Mouse (Mus musculus) midbrain, embryonic 14.5 days (tissue): ENCODE measurements around the gene Rrp1b. TPM values are rescaled to one million over a fixed set of nuclear protein-coding genes. Genes with fewer than 3 reads are reported as not detected.
"Not testable (repeated sequence)": the region's sequence is repeated elsewhere in the genome, so short reads cannot be mapped to it uniquely, and the experiment has no call there.

Experiments
- ATAC-seq: fragments of 200-750 bp; cut with Nextera tagmentation; 2 replicates; pipeline ENCODE4 v1.8.0; 2017; ENCODE audit warnings: moderate number of reproducible peaks, moderate library complexity; ENCODE audit not compliant: low FRiP score, low TSS enrichment
- DNase-seq: peaks from one replicate; pipeline ENCODE4 v3.0.0-alpha.2; 2015
- H3K27ac ChIP-seq: fragments of 300-500 bp; sonication (generic); replicated peaks from 2 replicates; pipeline ENCODE4 v1.5.1; 2014; ENCODE audit warnings: mild to moderate bottlenecking, low read depth, low read length, moderate library complexity
- H3K27me3 ChIP-seq: fragments of 300-500 bp; sonication (generic); 2 replicates; pipeline ENCODE4 v1.6.1; 2014; ENCODE audit warnings: low read length, control low read depth, mixed read lengths; ENCODE audit not compliant: control insufficient read depth, insufficient read depth
- H3K36me3 ChIP-seq: fragments of 300-500 bp; sonication (generic); 2 replicates; pipeline ENCODE4 v1.6.1; 2014; ENCODE audit warnings: low read length, control low read depth; ENCODE audit not compliant: control insufficient read depth, insufficient read depth
- H3K4me1 ChIP-seq: fragments of 300-500 bp; sonication (generic); 2 replicates; pipeline ENCODE4 v1.6.1; 2014; ENCODE audit warnings: mild to moderate bottlenecking, antibody characterized with exemption, low read length, control low read depth; ENCODE audit not compliant: control insufficient read depth, insufficient read depth
- H3K4me2 ChIP-seq: fragments of 300-500 bp; sonication (generic); 2 replicates; pipeline ENCODE4 v1.6.1; 2014; ENCODE audit warnings: mild to moderate bottlenecking, low read length, moderate library complexity
- H3K4me3 ChIP-seq: fragments of 300-500 bp; sonication (generic); replicated peaks from 2 replicates; pipeline ENCODE4 v1.5.1; 2014; ENCODE audit warnings: low read depth, low read length
- H3K9ac ChIP-seq: fragments of 300-500 bp; sonication (generic); replicated peaks from 2 replicates; pipeline ENCODE4 v1.6.1; 2014; ENCODE audit warnings: mild to moderate bottlenecking, low read length, moderate library complexity
- H3K9me3 ChIP-seq: fragments of 300-500 bp; sonication (generic); 2 replicates; pipeline ENCODE4 v1.6.1; 2016; ENCODE audit warnings: low read length, control low read depth, mixed read lengths; ENCODE audit not compliant: control insufficient read depth
- WGBS: fragments of 180-500 bp; shearing (Covaris S2); extraction: QIAGEN DNeasy Blood & Tissue Kit; methylation state at CpG from one replicate; pipeline ENCODE4 v1.1.7; 2014; 5-methylcytosine and 5-hydroxymethylcytosine counted together
- polyA plus RNA-seq: library from polyadenylated mRNA; unstranded; fragments of >200 nt; fragmentation: Nextera tagmentation; extraction: Ambion mirVana; gene quantifications from 2 replicates; pipeline ENCODE4 v1.2.1, GENCODE M21; 2014

Gene Rrp1b
- polyA plus RNA-seq, 1 experiment from 2014 or later, result 38.8 TPM

DNA sequence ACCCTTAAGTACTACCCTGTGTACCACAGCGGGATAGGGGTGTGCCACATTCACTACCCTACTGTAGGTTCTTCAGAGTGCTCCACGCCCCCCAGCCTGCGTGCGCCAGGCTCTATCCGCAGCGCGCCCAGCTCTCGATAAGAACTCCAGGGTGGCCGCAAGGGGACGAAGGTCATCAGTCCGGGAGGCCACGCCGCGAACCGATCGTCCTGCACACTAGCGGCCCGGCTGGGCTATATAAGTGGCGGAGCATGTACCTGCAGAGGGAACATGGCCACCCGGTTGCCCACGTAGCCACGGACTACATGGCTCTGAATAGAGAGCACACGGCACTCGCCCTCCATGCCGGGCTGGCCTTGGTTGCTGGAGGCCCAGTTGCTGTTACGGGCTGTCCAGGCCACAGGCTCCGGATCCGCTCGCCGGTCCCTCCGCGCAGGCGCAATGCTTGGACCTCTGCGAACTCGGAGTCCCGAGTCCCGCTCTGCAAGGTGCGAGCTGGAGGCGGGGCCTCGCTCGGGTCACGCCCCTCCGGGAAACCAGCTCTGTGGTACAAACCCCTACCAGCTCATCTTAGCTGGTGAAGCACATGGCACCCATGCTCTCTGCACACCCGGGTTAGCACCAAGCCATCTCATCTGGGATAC lies 64.2 kb downstream of the Rrp1b start:
- ATAC-seq (peak; percentile 66), DNase-seq (peak; percentile 87)
- H3K27me3 ChIP-seq, result peaks cover 5% of the 10 kb centered on the region; the same call in 1 of the 2 replicates
- H3K4me2 ChIP-seq, result peak overlapping the region; percentile 88
- H3K9me3 ChIP-seq, result no peaks in the 10 kb centered on the region
- H3K36me3 ChIP-seq, result no peaks in the 10 kb centered on the region
- 2% methylated on average over 44 of the region's 44 CpGs for WGBS
- no peak overlapping the region for H3K27ac ChIP-seq
- H3K9ac ChIP-seq, result peak overlapping the region; percentile 65
- peak overlapping the region; percentile 45 for H3K4me3 ChIP-seq
- H3K4me1 ChIP-seq, result peaks cover 6% of the 10 kb centered on the region

DNA sequence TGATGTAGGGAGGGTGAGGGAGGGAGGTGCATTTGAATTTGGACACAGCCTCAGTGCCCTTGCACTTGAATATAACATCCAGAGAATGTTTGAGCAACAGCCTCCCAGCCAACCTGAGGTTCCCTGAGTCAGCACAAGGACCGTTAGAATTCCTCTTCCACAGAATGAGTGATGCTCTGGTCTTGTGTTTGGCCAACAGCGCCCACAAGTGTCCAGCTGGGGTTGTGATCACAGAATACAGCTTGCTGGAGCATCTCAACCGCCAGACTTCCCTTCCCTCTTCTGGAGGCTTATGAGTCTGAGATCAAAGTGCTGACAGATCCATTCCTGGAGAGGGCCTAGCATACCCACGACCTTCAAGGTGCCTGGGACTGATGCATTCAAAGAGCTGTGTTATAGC lies 67.2 kb downstream of the Rrp1b start:
- Histone ChIP-seq H3K4me2 (no peak overlapping the region), H3K4me1 (peaks cover 6% of the 10 kb centered on the region), H3K4me3 (no peak overlapping the region), H3K27me3 (peaks cover 5% of the 10 kb centered on the region; the same call in 1 of the 2 replicates), H3K36me3 (no peaks in the 10 kb centered on the region), H3K9me3 (no peaks in the 10 kb centered on the region), H3K9ac (no peak overlapping the region), H3K27ac (no peak overlapping the region)
- WGBS, result 17% methylated on average over 4 of the region's 4 CpGs
- no peak for DNase-seq
- no peak for ATAC-seq

DNA sequence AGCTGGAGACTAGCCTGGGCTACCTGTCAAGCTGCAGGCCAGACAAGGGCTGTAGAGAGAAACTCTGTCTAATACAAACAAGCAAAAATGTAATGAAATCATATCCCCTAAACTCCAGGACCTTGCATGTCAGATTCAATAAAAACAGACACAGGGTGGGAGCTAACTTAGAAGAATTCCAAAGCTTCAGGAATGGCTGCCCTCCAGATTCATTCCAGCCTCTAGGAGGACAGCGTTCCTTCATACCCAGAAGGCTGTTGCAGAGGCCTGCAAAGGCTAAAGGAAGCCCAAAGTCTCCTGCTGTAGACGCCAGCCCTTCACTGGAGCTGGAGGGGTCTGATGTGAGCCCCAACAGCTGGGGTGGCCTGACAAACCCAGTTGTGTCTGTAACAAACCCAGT lies 70.5 kb downstream of the Rrp1b start:
- H3K9me3 ChIP-seq, result no peaks in the 10 kb centered on the region
- WGBS, result 78% methylated on average over 2 of the region's 2 CpGs
- ATAC-seq (no peak), DNase-seq (no peak)
- H3K4me3 ChIP-seq, result no peak overlapping the region
- H3K27ac ChIP-seq, result no peak overlapping the region
- H3K9ac ChIP-seq, result no peak overlapping the region
- no peaks in the 10 kb centered on the region for H3K27me3 ChIP-seq
- H3K4me1 ChIP-seq, result no peaks in the 10 kb centered on the region
- H3K36me3 ChIP-seq, result no peaks in the 10 kb centered on the region
- no peak overlapping the region for H3K4me2 ChIP-seq

DNA sequence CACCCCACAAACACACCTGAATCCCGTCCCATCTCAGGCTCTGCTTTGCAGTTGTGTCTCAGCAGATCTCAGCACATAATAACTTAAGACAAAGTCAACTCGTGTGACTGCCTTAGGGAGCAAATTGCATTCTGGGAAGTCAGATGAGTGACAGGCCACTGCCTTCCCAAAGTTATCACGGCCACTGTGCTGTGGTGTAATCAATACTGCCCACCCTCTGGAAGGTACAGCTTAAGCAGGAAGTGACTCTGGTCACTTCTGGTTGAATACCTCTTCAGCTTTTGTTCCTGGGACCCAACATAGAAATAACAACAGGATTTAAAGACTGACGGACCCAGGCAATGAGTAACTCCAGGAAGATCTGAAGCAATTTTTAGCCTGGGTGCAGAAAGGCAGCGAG lies 72.0 kb downstream of the Rrp1b start:
- H3K36me3 ChIP-seq, result no peaks in the 10 kb centered on the region

DNA sequence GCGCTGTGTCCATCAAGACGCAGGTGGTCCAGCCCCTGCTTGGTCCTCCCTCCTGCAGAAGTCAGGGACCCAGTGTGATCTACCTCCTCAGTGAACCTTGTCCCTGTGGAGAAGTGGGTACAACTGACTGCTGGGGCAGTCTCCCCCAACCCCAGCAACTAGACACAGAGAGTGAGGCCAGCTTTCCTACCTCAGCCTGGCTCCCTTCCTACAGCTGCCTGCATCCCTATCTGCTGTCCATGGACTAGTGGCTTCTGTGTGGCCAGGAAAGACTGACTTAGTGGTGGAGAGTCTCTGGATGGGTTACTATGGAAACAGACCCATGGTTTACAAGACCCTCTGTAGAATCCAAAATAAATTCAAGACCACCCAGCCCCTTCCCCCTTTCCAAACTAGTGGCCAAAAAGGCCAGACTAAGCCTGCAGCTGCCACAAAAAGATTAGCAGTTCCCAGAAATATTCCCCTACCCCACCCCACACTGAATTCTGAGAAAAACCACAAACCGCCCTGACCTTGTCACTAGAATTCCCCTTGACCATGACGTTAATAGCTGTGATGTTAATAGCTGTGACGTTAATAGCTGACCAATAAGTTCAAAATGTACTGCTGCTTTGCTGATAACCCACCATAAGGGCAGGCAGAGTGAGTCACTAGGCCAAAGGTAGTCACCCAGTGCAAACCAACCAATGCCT lies 72.6 kb downstream of the Rrp1b start:
- not testable (repeated sequence) for ATAC-seq

More for the DNA sequence above, 72.0 kb downstream of the Rrp1b start:
- no peaks in the 10 kb centered on the region for H3K4me1 ChIP-seq
- no peak overlapping the region for H3K4me3 ChIP-seq
- no peak overlapping the region for H3K9ac ChIP-seq
- H3K27me3 ChIP-seq, result no peaks in the 10 kb centered on the region
- DNase-seq, result no peak
- ATAC-seq, result no peak
- H3K9me3 ChIP-seq, result no peaks in the 10 kb centered on the region
- H3K4me2 ChIP-seq, result no peak overlapping the region
- H3K27ac ChIP-seq, result no peak overlapping the region
- WGBS, result 61% methylated on average over 5 of the region's 5 CpGs

DNA sequence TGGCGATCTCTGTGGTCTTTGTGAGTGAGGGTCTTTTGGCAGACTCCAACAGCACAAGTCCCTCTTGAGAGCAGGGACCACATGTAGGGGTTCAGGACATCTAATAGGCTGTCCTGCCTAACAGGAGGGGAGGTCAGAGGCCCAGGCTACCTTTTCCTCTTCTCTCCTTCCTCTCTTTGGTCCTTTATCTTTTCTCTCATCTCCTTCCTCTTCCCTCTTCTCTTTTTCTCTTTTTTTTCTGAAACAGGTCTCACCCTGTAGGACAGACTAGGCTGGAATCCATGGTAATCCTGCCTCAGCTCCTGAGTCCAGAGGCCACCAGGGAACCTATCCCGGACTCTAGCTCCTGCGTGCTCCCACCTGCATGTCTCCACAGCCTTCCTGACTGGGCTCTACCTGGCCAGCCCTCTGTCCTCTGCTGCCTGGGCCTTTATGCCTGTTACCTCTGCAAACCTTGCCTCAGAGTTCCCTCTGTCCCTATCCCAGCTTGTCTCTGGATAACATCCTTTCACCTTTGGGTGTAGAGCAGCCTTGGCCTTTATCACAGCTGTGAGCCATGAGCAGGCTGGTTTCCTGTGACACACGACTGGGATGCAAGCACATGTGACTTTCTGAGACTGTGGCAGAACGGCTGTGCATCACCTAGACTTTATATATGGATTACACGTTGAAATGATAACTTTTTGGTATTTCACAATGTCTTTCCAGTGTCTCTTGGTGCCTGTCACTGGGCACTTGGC lies 73.5 kb downstream of the Rrp1b start:
- ATAC-seq, result no peak
- 75% methylated on average over 6 of the region's 6 CpGs for WGBS
- no peak overlapping the region for H3K4me2 ChIP-seq

More for the DNA sequence above, 72.6 kb downstream of the Rrp1b start:
- H3K27ac ChIP-seq, H3K4me1 ChIP-seq, H3K4me2 ChIP-seq, DNase-seq, H3K9me3 ChIP-seq, H3K36me3 ChIP-seq, H3K9ac ChIP-seq, H3K27me3 ChIP-seq, H3K4me3 ChIP-seq: not testable (repeated sequence)
- 77% methylated on average over 5 of the region's 5 CpGs for WGBS

DNA sequence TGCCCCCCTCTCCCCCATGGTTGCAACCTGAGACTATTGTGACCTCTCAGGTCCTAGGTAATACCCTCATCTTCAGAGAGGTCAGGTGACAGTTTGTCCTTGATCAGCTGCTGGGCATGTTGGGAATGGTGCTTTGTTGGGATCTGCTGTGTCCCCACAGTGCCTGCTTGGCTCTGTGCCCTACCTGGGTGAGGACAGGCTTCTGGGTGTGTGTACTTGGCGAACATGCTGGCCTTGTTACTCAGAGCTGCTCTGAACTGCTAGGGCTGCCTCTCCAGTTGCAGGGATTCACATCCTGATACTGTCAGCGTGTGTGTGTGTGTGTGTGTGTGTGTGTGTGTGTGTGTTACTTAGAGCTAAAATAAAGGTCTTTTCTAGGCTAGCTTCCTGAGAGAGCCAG lies 74.5 kb downstream of the Rrp1b start:
- no peaks in the 10 kb centered on the region for H3K36me3 ChIP-seq
- H3K27me3 ChIP-seq, result no peaks in the 10 kb centered on the region
- no peak overlapping the region for H3K9ac ChIP-seq
- peaks cover 13% of the 10 kb centered on the region for H3K4me1 ChIP-seq
- ATAC-seq (no peak), DNase-seq (no peak)
- no peak overlapping the region for H3K4me2 ChIP-seq
- no peak overlapping the region for H3K27ac ChIP-seq
- no peak overlapping the region for H3K4me3 ChIP-seq
- WGBS, result 68% methylated on average over 2 of the region's 2 CpGs
- no peaks in the 10 kb centered on the region for H3K9me3 ChIP-seq

More for the DNA sequence above, 73.5 kb downstream of the Rrp1b start:
- peaks cover 10% of the 10 kb centered on the region for H3K4me1 ChIP-seq
- H3K9ac ChIP-seq, result no peak overlapping the region
- H3K27me3 ChIP-seq, result no peaks in the 10 kb centered on the region
- no peak overlapping the region for H3K27ac ChIP-seq
- no peak overlapping the region for H3K4me3 ChIP-seq
- no peak for DNase-seq
- no peaks in the 10 kb centered on the region for H3K36me3 ChIP-seq
- H3K9me3 ChIP-seq, result no peaks in the 10 kb centered on the region

DNA sequence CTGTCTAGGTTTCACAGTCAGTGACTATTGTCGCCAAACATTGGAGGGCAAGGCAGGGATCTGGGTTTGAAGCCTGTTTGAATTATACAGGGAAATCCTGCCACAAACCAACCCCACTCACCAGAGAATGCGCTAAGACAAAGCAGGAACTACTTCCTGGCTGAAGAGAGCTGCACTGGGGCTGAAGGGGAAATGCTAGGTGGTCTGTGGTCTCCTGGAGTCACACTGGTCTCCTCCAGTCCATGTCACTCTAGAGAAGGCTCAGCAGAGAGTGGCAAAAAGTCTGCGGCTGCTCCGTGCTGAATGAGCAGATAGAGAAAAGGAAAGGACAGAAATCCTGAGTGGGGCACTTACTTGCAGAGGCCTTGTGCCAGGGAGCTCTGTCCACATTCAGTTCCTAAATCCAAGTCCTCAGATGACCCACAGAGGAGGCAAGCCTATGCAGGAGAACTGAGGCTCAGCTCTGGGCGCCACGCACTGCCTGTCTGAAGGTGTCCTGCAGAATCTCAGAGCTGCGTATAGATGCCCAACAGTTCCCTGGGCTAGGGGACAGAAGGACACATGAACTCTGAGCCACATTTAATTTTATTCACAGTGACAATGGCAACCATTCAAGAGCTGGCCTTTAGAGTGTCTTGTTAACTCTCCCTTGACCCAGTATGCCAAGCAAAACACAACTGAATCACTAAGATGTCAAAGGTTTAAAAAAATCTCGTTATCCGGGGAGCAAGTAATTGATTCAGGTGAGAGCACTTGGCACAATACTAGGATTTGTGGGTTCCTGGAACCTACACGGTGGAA lies 75.3 kb downstream of the Rrp1b start:
- Histone ChIP-seq H3K4me2 (no peak overlapping the region), H3K27me3 (no peaks in the 10 kb centered on the region), H3K4me3 (no peak overlapping the region), H3K27ac (no peak overlapping the region), H3K4me1 (peaks cover 13% of the 10 kb centered on the region), H3K9ac (no peak overlapping the region), H3K9me3 (no peaks in the 10 kb centered on the region), H3K36me3 (no peaks in the 10 kb centered on the region)
- ATAC-seq (no peak), DNase-seq (no peak)
- WGBS, result 80% methylated on average over 10 of the region's 10 CpGs
